Mouse (Mus musculus): Measurements from ENCODE around the gene Jakmip3. TPM values are rescaled to one million over a fixed set of nuclear protein-coding genes. Genes with fewer than 3 reads are reported as not detected.

Gene Jakmip3
- polyA plus RNA-seq, 1 experiment from 2014 or later = 12.7 TPM

- Histone ChIP-seq H3K4me2 (no peak overlapping the region), H3K27me3 (no peaks in the 10 kb centered on the region), H3K4me3 (no peak overlapping the region), H3K27ac (replicated peaks) (0 out of 2 replicates have a peak overlapping the region, but pooled peaks have one; percentile 17), H3K9me3 (no peaks in the 10 kb centered on the region), H3K36me3 (peaks cover 40% of the 10 kb centered on the region), H3K9ac (no peak overlapping the region), H3K4me1 (replicated peaks) (peaks cover 48% of the 10 kb centered on the region)
- WGBS = 66% methylated on average over 12 of the region's 12 CpGs
- no peak for ATAC-seq (ENCODE audit: low FRiP score, low read depth)
These were observed 149.7 kb downstream of the Jakmip3 start for GRCm38 (mm10) chr7:139089892-139090874.

- Histone ChIP-seq H3K4me2 (no peak overlapping the region), H3K36me3 (peaks cover 40% of the 10 kb centered on the region)
These were observed 151.2 kb downstream of the Jakmip3 start for GRCm38 (mm10) chr7:139091681-139092080.

GRCm38 (mm10) chr7:139092676-139093075 is 152.1 kb downstream of the Jakmip3 start:
- Histone ChIP-seq H3K4me2 (no peak overlapping the region), H3K36me3 (peaks cover 43% of the 10 kb centered on the region), H3K27me3 (no peaks in the 10 kb centered on the region), H3K4me3 (no peak overlapping the region), H3K9me3 (no peaks in the 10 kb centered on the region), H3K4me1 (replicated peaks) (peaks cover 31% of the 10 kb centered on the region), H3K9ac (no peak overlapping the region), H3K27ac (replicated peaks) (no peak overlapping the region)
- ATAC-seq (ENCODE audit: low FRiP score, low read depth) = no peak
- 99% methylated on average over 5 of the region's 5 CpGs for WGBS

More at GRCm38 (mm10) chr7:139091681-139092080, 151.2 kb downstream of the Jakmip3 start:
- H3K9me3 ChIP-seq = no peaks in the 10 kb centered on the region
- H3K27me3 ChIP-seq = no peaks in the 10 kb centered on the region
- no peak overlapping the region for H3K9ac ChIP-seq
- no peak for ATAC-seq (ENCODE audit: low FRiP score, low read depth)
- WGBS = 86% methylated on average over 9 of the region's 9 CpGs
- no peak overlapping the region for H3K27ac ChIP-seq (replicated peaks)
- no peak overlapping the region for H3K4me3 ChIP-seq
- peaks cover 41% of the 10 kb centered on the region for H3K4me1 ChIP-seq (replicated peaks)

GRCm38 (mm10) chr7:139093124-139093523 is 152.6 kb downstream of the Jakmip3 start:
- Histone ChIP-seq H3K27me3 (no peaks in the 10 kb centered on the region), H3K9me3 (no peaks in the 10 kb centered on the region), H3K9ac (no peak overlapping the region), H3K27ac (replicated peaks) (no peak overlapping the region), H3K4me2 (no peak overlapping the region), H3K36me3 (peaks cover 47% of the 10 kb centered on the region), H3K4me3 (no peak overlapping the region), H3K4me1 (replicated peaks) (peaks cover 26% of the 10 kb centered on the region)
- ATAC-seq (ENCODE audit: low FRiP score, low read depth) = no peak
- WGBS = 92% methylated on average over 5 of the region's 5 CpGs

GRCm38 (mm10) chr7:139093781-139094180 is 153.3 kb downstream of the Jakmip3 start:
- H3K4me1 ChIP-seq (replicated peaks) = peaks cover 20% of the 10 kb centered on the region
- no peak overlapping the region for H3K9ac ChIP-seq
- no peak overlapping the region for H3K4me3 ChIP-seq
- H3K27me3 ChIP-seq = no peaks in the 10 kb centered on the region
- H3K36me3 ChIP-seq = peaks cover 54% of the 10 kb centered on the region
- H3K9me3 ChIP-seq = no peaks in the 10 kb centered on the region
- no peak overlapping the region for H3K27ac ChIP-seq (replicated peaks)
- WGBS = 87% methylated on average over 7 of the region's 7 CpGs
- H3K4me2 ChIP-seq = no peak overlapping the region
- no peak for ATAC-seq (ENCODE audit: low FRiP score, low read depth)

- ATAC-seq (ENCODE audit: low FRiP score, low read depth) = 0 out of 2 replicates have a peak, but pooled peaks have one; percentile 19
- H3K36me3 ChIP-seq = peaks cover 59% of the 10 kb centered on the region
- H3K4me2 ChIP-seq = no peak overlapping the region
- no peak overlapping the region for H3K9ac ChIP-seq
- H3K9me3 ChIP-seq = no peaks in the 10 kb centered on the region
- no peak overlapping the region for H3K27ac ChIP-seq (replicated peaks)
- peaks cover 10% of the 10 kb centered on the region for H3K4me1 ChIP-seq (replicated peaks)
- no peaks in the 10 kb centered on the region for H3K27me3 ChIP-seq
- 83% methylated on average over 6 of the region's 6 CpGs for WGBS
- no peak overlapping the region for H3K4me3 ChIP-seq
These were observed 154.2 kb downstream of the Jakmip3 start for GRCm38 (mm10) chr7:139094761-139095160.

GRCm38 (mm10) chr7:139095282-139095681 is 154.8 kb downstream of the Jakmip3 start:
- Histone ChIP-seq H3K4me3 (no peak overlapping the region), H3K4me2 (no peak overlapping the region), H3K36me3 (peaks cover 59% of the 10 kb centered on the region), H3K27me3 (no peaks in the 10 kb centered on the region), H3K9me3 (no peaks in the 10 kb centered on the region), H3K9ac (no peak overlapping the region), H3K27ac (replicated peaks) (no peak overlapping the region), H3K4me1 (replicated peaks) (peaks cover 5% of the 10 kb centered on the region)
- no peak for ATAC-seq (ENCODE audit: low FRiP score, low read depth)
- WGBS = 86% methylated on average over 7 of the region's 7 CpGs

- WGBS = 91% methylated on average over 6 of the region's 6 CpGs
- peaks cover 55% of the 10 kb centered on the region for H3K36me3 ChIP-seq
- no peak for ATAC-seq (ENCODE audit: low FRiP score, low read depth)
These were observed 155.9 kb downstream of the Jakmip3 start for GRCm38 (mm10) chr7:139096399-139096798.

GRCm38 (mm10) chr7:139100531-139101095 is 160.1 kb downstream of the Jakmip3 start:
- H3K36me3 ChIP-seq = peaks cover 32% of the 10 kb centered on the region
- no peaks in the 10 kb centered on the region for H3K4me1 ChIP-seq (replicated peaks)
- H3K4me3 ChIP-seq = no peak overlapping the region
- H3K4me2 ChIP-seq = no peak overlapping the region
- no peaks in the 10 kb centered on the region for H3K9me3 ChIP-seq
- no peak overlapping the region for H3K27ac ChIP-seq (replicated peaks)
- 68% methylated on average over 12 of the region's 12 CpGs for WGBS
- no peaks in the 10 kb centered on the region for H3K27me3 ChIP-seq
- no peak for ATAC-seq (ENCODE audit: low FRiP score, low read depth)
- no peak overlapping the region for H3K9ac ChIP-seq

More at GRCm38 (mm10) chr7:139096399-139096798, 155.9 kb downstream of the Jakmip3 start:
- H3K9ac ChIP-seq = no peak overlapping the region
- no peak overlapping the region for H3K4me2 ChIP-seq
- no peak overlapping the region for H3K27ac ChIP-seq (replicated peaks)
- H3K9me3 ChIP-seq = no peaks in the 10 kb centered on the region
- no peaks in the 10 kb centered on the region for H3K4me1 ChIP-seq (replicated peaks)
- no peak overlapping the region for H3K4me3 ChIP-seq
- H3K27me3 ChIP-seq = no peaks in the 10 kb centered on the region

- 81% methylated on average over 10 of the region's 10 CpGs for WGBS
- no peaks in the 10 kb centered on the region for H3K27me3 ChIP-seq
These were observed 160.8 kb downstream of the Jakmip3 start for GRCm38 (mm10) chr7:139101286-139101804.

GRCm38 (mm10) chr7:139101826-139102225 is 161.3 kb downstream of the Jakmip3 start:
- H3K9ac ChIP-seq = no peak overlapping the region
- H3K4me2 ChIP-seq = no peak overlapping the region
- peak overlapping the region; percentile 3; the same call in 1 of the 2 replicates for H3K27ac ChIP-seq (replicated peaks)
- H3K27me3 ChIP-seq = no peaks in the 10 kb centered on the region
- H3K4me3 ChIP-seq = no peak overlapping the region
- H3K36me3 ChIP-seq = peaks cover 32% of the 10 kb centered on the region
- H3K4me1 ChIP-seq (replicated peaks) = no peaks in the 10 kb centered on the region
- WGBS = 61% methylated on average over 3 of the region's 3 CpGs
- no peaks in the 10 kb centered on the region for H3K9me3 ChIP-seq
- no peak for ATAC-seq (ENCODE audit: low FRiP score, low read depth)

More at GRCm38 (mm10) chr7:139101286-139101804, 160.8 kb downstream of the Jakmip3 start:
- H3K9me3 ChIP-seq = no peaks in the 10 kb centered on the region
- peaks cover 32% of the 10 kb centered on the region for H3K36me3 ChIP-seq
- ATAC-seq (ENCODE audit: low FRiP score, low read depth) = no peak
- H3K4me2 ChIP-seq = no peak overlapping the region
- no peaks in the 10 kb centered on the region for H3K4me1 ChIP-seq (replicated peaks)
- no peak overlapping the region for H3K9ac ChIP-seq
- 0 out of 2 replicates have a peak overlapping the region, but pooled peaks have one; percentile 38 for H3K27ac ChIP-seq (replicated peaks)
- H3K4me3 ChIP-seq = no peak overlapping the region

GRCm38 (mm10) chr7:139103960-139104381 is 163.4 kb downstream of the Jakmip3 start:
- Histone ChIP-seq H3K4me3 (no peak overlapping the region), H3K4me2 (no peak overlapping the region), H3K4me1 (replicated peaks) (no peaks in the 10 kb centered on the region), H3K9me3 (no peaks in the 10 kb centered on the region), H3K27ac (replicated peaks) (0 out of 2 replicates have a peak overlapping the region, but pooled peaks have one; percentile 25), H3K27me3 (no peaks in the 10 kb centered on the region), H3K36me3 (peaks cover 17% of the 10 kb centered on the region), H3K9ac (no peak overlapping the region)
- WGBS = 46% methylated on average over 10 of the region's 10 CpGs
- peak; percentile 30 for ATAC-seq (ENCODE audit: low FRiP score, low read depth)

Data from hindbrain, embryonic 15.5 days (tissue).